11 mouse cellular contexts compared by ENCODE assay signal in genomic region chr3:30213540-30214170, GRCm38 (mm10).
DNase-seq lines count a peak whose midpoint lies in the region; ATAC-seq and TF ChIP-seq lines count a peak whose summit lies in the region.
"Had no signal": no experiment of that assay in that cellular context is flagged by ENCODE, and none has a peak within 500 bp of the region (broad histone marks: within the 10 kb centered on the region; RNA-seq: fewer than 3 reads in every experiment).

No protein-coding gene starts in this region.

- no peak for DNase-seq in heart, adult 2 months
- no peak for DNase-seq in lung, adult 2 months
- no peak for DNase-seq in stomach, postnatal 0 days (ENCODE audit: low spot score)
- no peak for DNase-seq in left cerebral cortex, adult 11 months (ENCODE audit: low spot score)
- DNase-seq in gastrocnemius, adult 2 months: no peak
- DNase-seq: cerebellum, adult 9-10 months; thymus, postnatal 14 days had no signal

- H3K27ac ChIP-seq in heart, embryonic 11.5 days (ENCODE audit: low read depth, low read length): 0 out of 2 replicates have a peak overlapping the region, but pooled peaks have one; percentile 22
- no peak overlapping the region for H3K27ac ChIP-seq in heart, adult 2 months
- H3K27ac ChIP-seq in lung, embryonic 16.5 days (ENCODE audit: low read length): peak overlapping the region; percentile 4
- H3K27ac ChIP-seq in intestine, embryonic 15.5 days: no peak overlapping the region
- peak overlapping the region; percentile 40; the same call in 1 of the 2 replicates for H3K27ac ChIP-seq in stomach, postnatal 0 days (replicated peaks)
- no peak overlapping the region for H3K27ac ChIP-seq in gastrocnemius, adult 2 months
- H3K27ac ChIP-seq: liver, embryonic 15.5 days had no signal

- no peak for TF ChIP-seq POLR2A in heart, adult 2 months (IDR thresholded peaks at IDR 0.05; ENCODE audit: insufficient read depth, low read depth, low read length)
- TF ChIP-seq POLR2A in lung, adult 2 months (IDR thresholded peaks at IDR 0.05; ENCODE audit: borderline replicate concordance, extremely low read depth, low read depth, low read length): no peak

- H3K9me3 ChIP-seq in heart, embryonic 11.5 days (replicated peaks; ENCODE audit: control insufficient read depth, low read length): no peaks in the 10 kb centered on the region
- H3K9me3 ChIP-seq in lung, embryonic 16.5 days (ENCODE audit: control insufficient read depth, low read length): no peaks in the 10 kb centered on the region
- no peaks in the 10 kb centered on the region for H3K9me3 ChIP-seq in intestine, embryonic 15.5 days
- H3K9me3 ChIP-seq in stomach, postnatal 0 days (ENCODE audit: control insufficient read depth, low read length): no peaks in the 10 kb centered on the region
- H3K9me3 ChIP-seq: liver, embryonic 15.5 days had no signal

- no peak for TF ChIP-seq EP300 in heart, adult 2 months (IDR thresholded peaks at IDR 0.05; ENCODE audit: insufficient read depth, low read depth, low read length)
- no peak for TF ChIP-seq EP300 in stomach, postnatal 0 days (optimal IDR thresholded peaks at IDR 0.05)

- H3K79me2 ChIP-seq in heart, adult 2 months (replicated peaks; ENCODE audit: control insufficient read depth, insufficient read depth, low read length): no peaks in the 10 kb centered on the region

- H3K4me2 ChIP-seq in heart, embryonic 11.5 days: no peak overlapping the region
- no peak overlapping the region for H3K4me2 ChIP-seq in lung, embryonic 16.5 days (ENCODE audit: low read depth, low read length)
- no peak overlapping the region for H3K4me2 ChIP-seq in intestine, embryonic 15.5 days (replicated peaks)
- no peak overlapping the region for H3K4me2 ChIP-seq in stomach, postnatal 0 days (replicated peaks; ENCODE audit: low read depth)
- H3K4me2 ChIP-seq: liver, embryonic 15.5 days had no signal

- no peak overlapping the region for H3K4me3 ChIP-seq in heart, embryonic 11.5 days (ENCODE audit: low read depth, low read length)
- H3K4me3 ChIP-seq in heart, adult 2 months: no peak overlapping the region
- no peak overlapping the region for H3K4me3 ChIP-seq in lung, embryonic 16.5 days (ENCODE audit: low read length)
- no peak overlapping the region for H3K4me3 ChIP-seq in lung, adult 2 months (replicated peaks; ENCODE audit: extremely low read depth, low read depth, low read length)
- no peak overlapping the region for H3K4me3 ChIP-seq in intestine, embryonic 15.5 days (replicated peaks)
- H3K4me3 ChIP-seq in stomach, postnatal 0 days (ENCODE audit: low read depth, low read length): no peak overlapping the region
- H3K4me3 ChIP-seq in gastrocnemius, adult 2 months: no peak overlapping the region
- H3K4me3 ChIP-seq: liver, embryonic 15.5 days had no signal

- 18% methylated on average over 7 of the region's 7 CpGs for WGBS in heart, embryonic 11.5 days (ENCODE audit: insufficient replicate concordance)
- 40% methylated on average over 7 of the region's 7 CpGs for WGBS in heart, adult 2 months
- WGBS in lung, embryonic 16.5 days: 32% methylated on average over 7 of the region's 7 CpGs
- whole genome bisulfite sequencing in lung, adult 2 months: 68% methylated on average over 7 of the region's 7 CpGs
- 29% methylated on average over 7 of the region's 7 CpGs for WGBS in intestine, embryonic 15.5 days
- WGBS in stomach, postnatal 0 days: 39% methylated on average over 7 of the region's 7 CpGs

- no peak for TF ChIP-seq CTCF in heart, adult 2 months (IDR thresholded peaks at IDR 0.05)
- no peak for TF ChIP-seq CTCF in lung, adult 2 months (IDR thresholded peaks at IDR 0.05; ENCODE audit: insufficient read depth, low read length)
- TF ChIP-seq CTCF in stomach, postnatal 0 days (IDR thresholded peaks at IDR 0.05; ENCODE audit: low read depth): no peak
- TF ChIP-seq CTCF in gastrocnemius, adult 2 months (IDR thresholded peaks at IDR 0.05): no peak

- intact Hi-C loops in heart, adult 2 months (cut with DNase I): loop anchor here (10.0 kb wide), 1 partner anchor 301 kb away; no protein-coding TSS in a partner anchor
- intact Hi-C loops in gastrocnemius, adult 2 months (cut with DNase I): no loop called here

- H3K4me1 ChIP-seq in heart, embryonic 11.5 days (ENCODE audit: control insufficient read depth, insufficient read depth, low read length): 0 out of 2 replicates have a peak, but pooled peaks cover 10% of the 10 kb centered on the region
- H3K4me1 ChIP-seq in heart, adult 2 months (ENCODE audit: control insufficient read depth, insufficient read depth, low read length): no peaks in the 10 kb centered on the region
- H3K4me1 ChIP-seq in lung, embryonic 16.5 days (replicated peaks; ENCODE audit: control insufficient read depth, insufficient read depth, low read length): peaks cover 29% of the 10 kb centered on the region
- H3K4me1 ChIP-seq in lung, adult 2 months (ENCODE audit: control insufficient read depth, insufficient read depth, low read length): no peaks in the 10 kb centered on the region
- no peaks in the 10 kb centered on the region for H3K4me1 ChIP-seq in intestine, embryonic 15.5 days (replicated peaks)
- no peaks in the 10 kb centered on the region for H3K4me1 ChIP-seq in stomach, postnatal 0 days (replicated peaks; ENCODE audit: control insufficient read depth, insufficient read depth)
- H3K4me1 ChIP-seq: liver, embryonic 15.5 days had no signal

- ATAC-seq in heart, embryonic 11.5 days (replicated peaks; ENCODE audit: insufficient number of reproducible peaks, low FRiP score, low TSS enrichment): no peak
- ATAC-seq in lung, embryonic 16.5 days (ENCODE audit: low read depth): peak; percentile 65; the same call in 1 of the 2 replicates
- ATAC-seq in intestine, embryonic 15.5 days: peak; percentile 44; the same call in 1 of the 2 replicates
- ATAC-seq in stomach, postnatal 0 days (ENCODE audit: low FRiP score, low TSS enrichment): peak; percentile 71; the same call in 1 of the 2 replicates

- no peaks in the 10 kb centered on the region for H3K27me3 ChIP-seq in heart, embryonic 11.5 days (ENCODE audit: control insufficient read depth, insufficient read depth, low read length)
- H3K27me3 ChIP-seq in heart, adult 2 months (ENCODE audit: control insufficient read depth, insufficient read depth, low read length): no peaks in the 10 kb centered on the region
- no peaks in the 10 kb centered on the region for H3K27me3 ChIP-seq in lung, embryonic 16.5 days (ENCODE audit: control insufficient read depth, insufficient read depth, low read depth, low read length)
- peaks cover 5% of the 10 kb centered on the region; the same call in 1 of the 2 replicates for H3K27me3 ChIP-seq in intestine, embryonic 15.5 days (replicated peaks)
- no peaks in the 10 kb centered on the region for H3K27me3 ChIP-seq in stomach, postnatal 0 days (ENCODE audit: control insufficient read depth, insufficient read depth, low read length)
- H3K27me3 ChIP-seq: liver, embryonic 15.5 days had no signal

- no peaks in the 10 kb centered on the region for H3K36me3 ChIP-seq in heart, embryonic 11.5 days (ENCODE audit: control insufficient read depth, insufficient read depth, low read length)
- no peaks in the 10 kb centered on the region for H3K36me3 ChIP-seq in heart, adult 2 months (ENCODE audit: control insufficient read depth, insufficient read depth, low read length)
- H3K36me3 ChIP-seq in lung, embryonic 16.5 days (ENCODE audit: control insufficient read depth, insufficient read depth, low read length): no peaks in the 10 kb centered on the region
- no peaks in the 10 kb centered on the region for H3K36me3 ChIP-seq in intestine, embryonic 15.5 days
- H3K36me3 ChIP-seq in stomach, postnatal 0 days (ENCODE audit: control insufficient read depth, insufficient read depth, low read length): no peaks in the 10 kb centered on the region
- H3K36me3 ChIP-seq: liver, embryonic 15.5 days had no signal

- no peak overlapping the region for H3K9ac ChIP-seq in heart, embryonic 11.5 days (ENCODE audit: low read depth, low read length)
- no peak overlapping the region for H3K9ac ChIP-seq in heart, adult 2 months (ENCODE audit: low read depth, low read length)
- H3K9ac ChIP-seq in lung, embryonic 16.5 days (ENCODE audit: low read length): no peak overlapping the region
- H3K9ac ChIP-seq in intestine, embryonic 15.5 days: no peak overlapping the region
- no peak overlapping the region for H3K9ac ChIP-seq in stomach, postnatal 0 days (ENCODE audit: low read length)
- H3K9ac ChIP-seq: liver, embryonic 15.5 days had no signal

Comparison
In these comparisons a context has a peak if more than half of its experiments do, and no peak if none do; other contexts are left out.
1. H3K27ac ChIP-seq: peak in heart, embryonic 11.5 days (single experiment), lung, embryonic 16.5 days (single experiment) and stomach, postnatal 0 days (single experiment); none in heart, adult 2 months (single experiment), intestine, embryonic 15.5 days (single experiment) and gastrocnemius, adult 2 months (single experiment).